Mouse (Mus musculus) embryonic facial prominence, embryonic 11.5 days (tissue): ENCODE results near the gene Tgfb3. TPM values are rescaled to one million over a fixed set of nuclear protein-coding genes. Genes with fewer than 3 reads are reported as not detected.

Experiments used
- ATAC-seq: fragments of 200-750 bp; cut with Nextera tagmentation; replicated peaks from 2 replicates; pipeline ENCODE4 v1.8.0; 2017; ENCODE audit warnings: low read depth; ENCODE audit not compliant: insufficient number of reproducible peaks, low FRiP score, low TSS enrichment
- DNase-seq: peaks from one replicate; pipeline ENCODE4 v3.0.0-alpha.2; 2015; ENCODE audit warnings: low spot score
- H3K27ac ChIP-seq: fragments of 300-500 bp; sonication (generic); replicated peaks from 2 replicates; pipeline ENCODE4 v1.5.1; 2014; ENCODE audit warnings: mild to moderate bottlenecking, low read depth, low read length, control low read depth
- H3K27me3 ChIP-seq: fragments of 300-500 bp; sonication (generic); 2 replicates; pipeline ENCODE4 v1.6.1; 2014; ENCODE audit warnings: mild to moderate bottlenecking, low read length, moderate library complexity, mixed read lengths; ENCODE audit not compliant: control insufficient read depth, insufficient read depth
- H3K36me3 ChIP-seq: fragments of 300-500 bp; sonication (generic); replicated peaks from 2 replicates; pipeline ENCODE4 v1.6.1; 2014; ENCODE audit warnings: low read depth, mild to moderate bottlenecking, low read length, moderate library complexity, mixed read lengths; ENCODE audit not compliant: control insufficient read depth, insufficient read depth
- H3K4me1 ChIP-seq: fragments of 300-500 bp; sonication (generic); 2 replicates; pipeline ENCODE4 v1.6.1; 2014; ENCODE audit warnings: low read length, mixed read lengths; ENCODE audit not compliant: control insufficient read depth, insufficient read depth
- H3K4me2 ChIP-seq: fragments of 300-500 bp; sonication (generic); 2 replicates; pipeline ENCODE4 v1.6.1; 2014; ENCODE audit warnings: low read depth, mild to moderate bottlenecking, control low read depth, low read length, moderate library complexity
- H3K4me3 ChIP-seq: fragments of 300-500 bp; sonication (generic); 2 replicates; pipeline ENCODE4 v1.5.1; 2014; ENCODE audit warnings: low read depth, low read length, control low read depth
- H3K9ac ChIP-seq: fragments of 300-500 bp; sonication (generic); replicated peaks from 2 replicates; pipeline ENCODE4 v1.6.1; 2014; ENCODE audit warnings: mild to moderate bottlenecking, control low read depth, low read length
- H3K9me3 ChIP-seq: fragments of 300-500 bp; sonication (generic); replicated peaks from 2 replicates; pipeline ENCODE4 v1.6.1; 2016; ENCODE audit warnings: mild to moderate bottlenecking, low read length, inconsistent platforms, mixed read lengths; ENCODE audit not compliant: control insufficient read depth
- WGBS: fragments of 180-500 bp; shearing (Covaris S2); extraction: QIAGEN DNeasy Blood & Tissue Kit; methylation state at CpG from one replicate; pipeline ENCODE4 v1.1.7; 2014; 5-methylcytosine and 5-hydroxymethylcytosine counted together
- polyA plus RNA-seq: library from polyadenylated mRNA; unstranded; fragments of >200 nt; fragmentation: Nextera tagmentation; extraction: Ambion mirVana; gene quantifications from 2 replicates; pipeline ENCODE4 v1.2.1, GENCODE M21; 2014

The Tgfb3 gene
- polyA plus RNA-seq, 1 experiment from 2014 or later: 12.1 TPM

DNA sequence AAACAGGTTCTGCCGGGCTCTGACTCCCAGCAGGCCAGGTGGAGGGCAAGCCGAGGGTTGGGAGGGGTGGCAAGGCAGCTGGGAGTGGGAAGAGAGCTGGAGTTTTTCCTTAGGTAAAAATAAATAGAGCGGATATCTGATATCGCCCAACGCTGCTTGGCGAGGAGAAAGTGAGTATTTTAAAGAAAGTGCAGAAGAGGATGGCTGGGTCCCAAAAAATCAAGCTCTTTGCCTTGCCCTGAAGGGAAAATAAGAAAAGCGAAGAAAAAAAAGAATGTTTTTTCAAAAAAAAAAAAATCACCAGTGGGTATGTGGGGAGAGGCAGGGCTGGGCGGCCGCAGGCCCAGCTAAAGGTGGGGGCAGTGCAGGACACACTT is 677 bp downstream of the Tgfb3 start:
- WGBS: 5% methylated on average over 9 of the region's 9 CpGs
- no peaks in the 10 kb centered on the region; the same call in 1 of the 2 replicates for H3K36me3 ChIP-seq
- no peaks in the 10 kb centered on the region; the same call in 1 of the 2 replicates for H3K4me1 ChIP-seq
- H3K27me3 ChIP-seq: no peaks in the 10 kb centered on the region
- H3K9ac ChIP-seq: peak overlapping the region; percentile 61
- DNase-seq (no peak), ATAC-seq (no peak)
- no peaks in the 10 kb centered on the region for H3K9me3 ChIP-seq
- peak overlapping the region; percentile 53 for H3K4me3 ChIP-seq
- peak overlapping the region; percentile 77 for H3K27ac ChIP-seq
- peak overlapping the region; percentile 81 for H3K4me2 ChIP-seq

DNA sequence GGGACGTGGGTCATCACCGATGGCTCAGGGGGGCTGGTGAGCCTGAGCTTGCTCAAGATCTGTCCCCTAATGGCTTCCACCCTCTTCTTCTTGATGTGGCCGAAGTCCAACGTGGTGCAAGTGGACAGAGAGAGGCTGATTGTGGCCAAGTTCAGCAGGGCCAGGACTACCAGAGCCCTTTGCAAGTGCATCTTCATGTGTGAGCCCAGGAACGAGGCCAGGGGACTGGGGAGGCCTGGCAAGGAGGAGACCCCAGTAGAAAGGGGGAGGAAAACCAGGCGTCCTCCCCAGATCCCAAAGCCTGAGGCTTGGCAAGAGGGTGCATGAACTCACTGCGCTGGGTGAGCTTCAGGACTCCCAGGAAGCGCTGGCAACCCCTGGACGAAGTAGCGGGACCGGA is 1.1 kb downstream of the Tgfb3 start:
- DNase-seq: no peak
- peak overlapping the region; percentile 53 for H3K9ac ChIP-seq
- WGBS: 20% methylated on average over 11 of the region's 11 CpGs
- no peak for ATAC-seq
- peak overlapping the region; percentile 53 for H3K4me3 ChIP-seq
- H3K9me3 ChIP-seq: no peaks in the 10 kb centered on the region
- H3K27me3 ChIP-seq: no peaks in the 10 kb centered on the region
- no peaks in the 10 kb centered on the region; the same call in 1 of the 2 replicates for H3K4me1 ChIP-seq
- H3K4me2 ChIP-seq: peak overlapping the region; percentile 81
- H3K27ac ChIP-seq: peak overlapping the region; percentile 77; the same call in 1 of the 2 replicates
- no peaks in the 10 kb centered on the region; the same call in 1 of the 2 replicates for H3K36me3 ChIP-seq

DNA sequence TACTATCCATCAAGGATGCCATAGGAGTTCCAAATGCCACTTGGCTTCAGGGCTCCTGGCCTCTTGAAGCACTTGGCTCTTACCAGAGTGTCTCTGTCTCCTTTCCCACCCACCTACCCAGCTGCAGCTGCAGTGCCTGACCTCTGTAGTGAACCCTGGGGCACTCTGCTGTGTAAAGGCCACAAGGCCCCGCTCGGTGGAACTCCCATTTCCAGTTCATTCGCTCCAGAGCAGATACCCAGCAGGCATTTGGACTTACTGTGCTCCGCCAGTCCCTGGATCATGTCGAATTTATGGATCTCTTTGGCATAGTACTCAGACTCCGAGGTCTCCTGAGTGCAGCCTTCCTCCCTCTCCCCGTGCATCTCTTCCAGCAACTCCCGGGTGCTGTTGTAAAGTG is 1.5 kb downstream of the Tgfb3 start:
- ATAC-seq (no peak), DNase-seq (peak; percentile 19)
- no peaks in the 10 kb centered on the region; the same call in 1 of the 2 replicates for H3K36me3 ChIP-seq
- no peaks in the 10 kb centered on the region for H3K27me3 ChIP-seq
- H3K9me3 ChIP-seq: no peaks in the 10 kb centered on the region
- 10% methylated on average over 8 of the region's 8 CpGs for WGBS
- H3K4me2 ChIP-seq: peak overlapping the region; percentile 81
- H3K9ac ChIP-seq: peak overlapping the region; percentile 53
- H3K4me3 ChIP-seq: peak overlapping the region; percentile 53
- H3K27ac ChIP-seq: no peak overlapping the region
- no peaks in the 10 kb centered on the region; the same call in 1 of the 2 replicates for H3K4me1 ChIP-seq

- Histone ChIP-seq H3K9ac (peak overlapping the region; percentile 1; the same call in 1 of the 2 replicates), H3K36me3 (no peaks in the 10 kb centered on the region; the same call in 1 of the 2 replicates), H3K4me3 (peak overlapping the region; percentile 53), H3K27ac (no peak overlapping the region), H3K4me2 (peak overlapping the region; percentile 81), H3K4me1 (no peaks in the 10 kb centered on the region; the same call in 1 of the 2 replicates), H3K27me3 (no peaks in the 10 kb centered on the region), H3K9me3 (no peaks in the 10 kb centered on the region)
- ATAC-seq (no peak), DNase-seq (no peak)
- WGBS: 3% methylated on average over 13 of the region's 13 CpGs
Measured at GRCm38 (mm10) chr12:86076321-86076901, 2.4 kb downstream of the Tgfb3 start.

DNA sequence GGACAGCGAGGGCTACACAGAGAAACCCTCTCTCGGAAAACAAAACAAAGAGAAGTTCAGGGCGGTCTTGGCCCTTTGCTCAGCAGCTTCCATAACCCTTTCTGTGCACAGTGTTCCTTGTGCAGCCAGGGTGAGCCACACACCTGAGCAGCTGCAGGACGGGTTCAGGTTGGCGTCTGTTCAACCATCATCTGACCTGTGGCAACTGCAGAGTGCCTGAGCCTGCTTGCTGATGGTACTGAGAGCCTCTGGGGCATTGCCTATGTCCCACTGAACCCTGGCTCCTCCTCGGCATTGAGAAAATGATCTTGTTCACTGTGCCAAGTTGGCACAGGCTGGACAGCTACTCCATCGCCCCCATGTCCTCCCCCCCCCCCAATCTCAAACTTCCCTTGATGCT is 3.5 kb downstream of the Tgfb3 start:
- no peak overlapping the region for H3K9ac ChIP-seq
- 89% methylated on average over 7 of the region's 7 CpGs for WGBS
- no peaks in the 10 kb centered on the region for H3K9me3 ChIP-seq
- H3K36me3 ChIP-seq: no peaks in the 10 kb centered on the region; the same call in 1 of the 2 replicates
- H3K27ac ChIP-seq: no peak overlapping the region
- no peak overlapping the region for H3K4me2 ChIP-seq
- no peak overlapping the region for H3K4me3 ChIP-seq
- no peak for ATAC-seq
- no peak for DNase-seq
- H3K4me1 ChIP-seq: no peaks in the 10 kb centered on the region; the same call in 1 of the 2 replicates
- H3K27me3 ChIP-seq: no peaks in the 10 kb centered on the region

- no peak overlapping the region for H3K27ac ChIP-seq
- no peak overlapping the region for H3K9ac ChIP-seq
- H3K4me3 ChIP-seq: no peak overlapping the region
- WGBS: 91% methylated on average over 12 of the region's 12 CpGs
- H3K4me2 ChIP-seq: no peak overlapping the region
- no peaks in the 10 kb centered on the region; the same call in 1 of the 2 replicates for H3K4me1 ChIP-seq
- no peaks in the 10 kb centered on the region for H3K9me3 ChIP-seq
- no peak for DNase-seq
- no peaks in the 10 kb centered on the region for H3K27me3 ChIP-seq
- H3K36me3 ChIP-seq: no peaks in the 10 kb centered on the region; the same call in 1 of the 2 replicates
- ATAC-seq: no peak
Measured at GRCm38 (mm10) chr12:86074681-86075080, 4.2 kb downstream of the Tgfb3 start.

DNA sequence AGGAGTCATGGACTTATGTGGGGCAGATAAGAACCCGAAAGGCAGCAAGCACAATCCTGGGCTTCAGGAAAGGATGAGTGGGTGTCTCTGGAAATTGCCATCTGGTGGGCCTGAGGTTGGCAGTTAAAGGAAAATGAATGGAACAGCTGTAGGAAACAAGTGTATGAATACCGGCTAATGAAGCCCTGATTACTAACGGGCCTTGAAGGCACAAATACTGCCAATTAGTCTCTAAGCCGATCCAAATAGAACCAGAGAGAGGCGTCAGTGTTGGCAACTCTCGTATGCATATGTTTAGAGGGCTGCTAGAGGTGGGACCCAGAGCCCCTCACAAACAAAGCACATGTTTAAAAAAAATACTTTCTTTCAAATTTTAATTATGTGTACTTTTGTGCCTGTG is 7.4 kb downstream of the Tgfb3 start:
- Histone ChIP-seq H3K9me3 (no peaks in the 10 kb centered on the region), H3K4me1 (no peaks in the 10 kb centered on the region), H3K36me3 (no peaks in the 10 kb centered on the region; the same call in 1 of the 2 replicates), H3K4me3 (no peak overlapping the region), H3K9ac (no peak overlapping the region), H3K27ac (no peak overlapping the region), H3K4me2 (no peak overlapping the region), H3K27me3 (no peaks in the 10 kb centered on the region)
- DNase-seq (no peak), ATAC-seq (no peak)
- WGBS: 90% methylated on average over 6 of the region's 6 CpGs

DNA sequence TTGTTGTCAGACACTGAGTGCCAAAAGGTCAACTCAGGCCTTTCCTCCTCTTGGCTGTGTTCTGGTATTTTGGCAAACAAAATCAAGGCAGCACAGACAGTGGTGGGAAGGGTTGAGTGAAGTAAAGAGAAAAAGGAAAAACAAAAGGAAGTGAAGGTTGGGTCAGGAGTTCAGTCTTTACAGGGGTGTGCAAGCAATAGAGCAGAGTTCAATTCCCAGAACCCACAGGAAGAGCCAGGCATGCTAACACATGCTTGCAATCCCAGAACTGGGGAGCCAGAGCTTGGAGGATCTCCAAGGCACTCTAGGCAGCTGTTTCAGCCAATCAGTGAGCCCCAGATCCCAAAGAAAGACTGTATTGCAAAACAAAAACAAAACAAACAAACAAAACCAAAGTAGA is 14.0 kb downstream of the Tgfb3 start:
- Histone ChIP-seq H3K9me3 (no peaks in the 10 kb centered on the region), H3K4me1 (no peaks in the 10 kb centered on the region), H3K27ac (no peak overlapping the region), H3K36me3 (peaks cover 2% of the 10 kb centered on the region; the same call in 1 of the 2 replicates), H3K9ac (no peak overlapping the region), H3K4me3 (no peak overlapping the region), H3K27me3 (no peaks in the 10 kb centered on the region), H3K4me2 (no peak overlapping the region)
- no peak for DNase-seq
- no peak for ATAC-seq
